Mouse (Mus musculus) urinary bladder, adult 2 months (tissue): Measurements from ENCODE around the gene Jam2. TPM values are rescaled to one million over a fixed set of nuclear protein-coding genes. Genes with fewer than 3 reads are reported as not detected.

ENCODE experiments used
- DNase-seq: peaks from one replicate; pipeline ENCODE4 v3.0.0; 2022; ENCODE audit warnings: low spot score
- polyA plus RNA-seq: library from polyadenylated mRNA; depleted of rRNA; stranded (reverse); fragments of >200 nt; gene quantifications from 2 replicates; pipeline ENCODE4 v1.2.3, GENCODE M21; 2012; rRNA removed

Jam2 gene
- polyA plus RNA-seq, 1 experiment, result 26.9 TPM

DNA sequence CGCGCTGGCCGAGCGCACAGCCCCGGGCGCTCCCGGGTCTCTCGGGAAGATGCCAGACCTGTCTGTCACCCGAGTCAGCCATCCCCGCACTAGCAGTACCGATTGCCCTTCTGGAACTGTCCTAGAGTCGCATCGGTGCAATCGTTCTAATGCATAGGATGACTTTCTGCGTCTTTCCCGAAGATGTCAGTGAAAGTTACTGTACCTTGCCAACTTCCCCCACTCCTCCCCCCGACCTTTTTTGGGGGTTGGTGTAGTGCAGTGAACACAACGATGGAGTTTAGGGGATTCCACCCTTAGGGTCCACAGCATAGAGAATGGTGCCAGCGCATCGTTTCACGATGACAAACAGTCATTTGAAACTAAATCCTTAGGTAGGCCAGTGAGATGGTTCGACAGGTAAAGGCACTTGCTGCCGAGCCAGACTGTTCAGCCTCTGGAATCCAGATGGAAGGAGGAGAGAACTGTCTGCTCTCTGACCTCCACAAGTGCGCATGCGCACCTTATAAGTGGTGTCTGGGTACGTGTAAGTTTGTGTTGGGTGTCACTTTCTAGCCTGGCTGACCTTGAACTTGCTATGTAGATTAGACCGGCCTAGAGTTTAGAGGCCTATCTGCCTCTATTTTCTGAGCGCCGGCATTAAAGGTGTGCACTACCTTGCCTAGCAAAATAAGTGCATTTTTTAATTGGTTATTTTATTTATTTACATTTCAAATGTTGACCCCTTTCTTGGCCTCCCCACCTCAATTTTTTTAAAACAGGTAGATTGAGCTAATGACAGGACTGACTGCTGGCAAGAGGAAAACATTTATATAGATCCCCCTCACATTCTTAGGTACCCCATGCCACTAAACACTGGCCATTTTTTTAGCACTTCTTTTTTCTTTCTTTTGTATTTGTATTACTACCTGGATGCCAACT lies 62.2 kb downstream of the Jam2 start:
- DNase-seq, result no peak

DNA sequence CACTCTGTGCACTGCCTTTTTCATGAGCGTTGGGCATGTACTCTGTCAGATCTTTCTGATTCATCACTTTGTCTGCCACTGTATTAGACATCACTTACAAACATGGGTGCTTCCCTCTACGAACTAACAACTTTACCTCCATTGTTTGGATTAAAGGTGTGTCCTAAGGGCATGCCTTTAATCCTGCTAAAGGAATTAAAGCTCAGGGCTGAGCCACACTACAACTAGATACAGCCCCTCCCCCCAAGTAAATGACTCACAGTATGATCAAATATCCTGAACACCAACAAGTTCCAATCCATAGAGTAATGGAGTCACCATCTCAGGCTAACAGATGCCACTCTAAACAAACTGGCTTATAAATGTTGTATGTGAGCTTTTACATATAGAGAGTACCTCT lies 64.7 kb downstream of the Jam2 start:
- DNase-seq, result no peak

DNA sequence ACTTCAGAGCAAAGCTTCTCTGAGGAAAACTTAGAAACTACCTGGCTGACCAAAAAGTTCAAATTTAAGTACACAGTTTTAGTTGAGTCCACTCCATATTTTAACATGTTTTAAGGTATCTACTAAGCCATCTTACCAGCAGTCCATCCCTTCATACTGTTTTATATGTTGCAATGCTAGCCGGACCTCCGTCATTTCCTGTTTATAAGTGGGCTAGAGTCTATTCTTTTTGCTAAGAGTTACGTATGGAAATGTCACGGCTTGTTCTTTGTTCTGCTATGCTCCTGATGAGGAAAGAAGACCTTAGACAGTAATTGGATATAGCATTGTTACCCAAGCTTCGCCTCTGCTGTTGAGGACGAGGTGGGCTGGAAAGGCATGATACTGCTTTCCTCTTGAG lies 79.6 kb downstream of the Jam2 start:
- no peak for DNase-seq

DNA sequence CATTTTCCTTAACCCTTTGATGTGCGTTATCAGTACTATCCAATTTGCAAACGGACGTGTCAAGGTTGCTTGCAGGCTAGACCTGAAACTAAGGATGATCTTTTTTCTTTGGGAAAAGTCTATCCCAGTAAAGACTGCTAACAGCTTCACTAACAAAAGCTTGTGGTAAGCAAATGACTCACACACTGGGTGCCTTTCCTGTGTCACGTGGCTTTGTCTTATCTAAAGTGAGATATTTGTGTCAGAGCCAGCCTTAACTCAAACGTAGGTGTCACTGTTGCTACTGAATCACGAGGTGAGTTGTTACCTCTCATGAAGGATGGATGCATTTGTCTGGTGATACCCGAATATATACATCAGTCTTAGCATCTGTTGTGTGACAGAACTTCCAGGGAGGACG lies 90.7 kb downstream of the Jam2 start:
- DNase-seq, result no peak

DNA sequence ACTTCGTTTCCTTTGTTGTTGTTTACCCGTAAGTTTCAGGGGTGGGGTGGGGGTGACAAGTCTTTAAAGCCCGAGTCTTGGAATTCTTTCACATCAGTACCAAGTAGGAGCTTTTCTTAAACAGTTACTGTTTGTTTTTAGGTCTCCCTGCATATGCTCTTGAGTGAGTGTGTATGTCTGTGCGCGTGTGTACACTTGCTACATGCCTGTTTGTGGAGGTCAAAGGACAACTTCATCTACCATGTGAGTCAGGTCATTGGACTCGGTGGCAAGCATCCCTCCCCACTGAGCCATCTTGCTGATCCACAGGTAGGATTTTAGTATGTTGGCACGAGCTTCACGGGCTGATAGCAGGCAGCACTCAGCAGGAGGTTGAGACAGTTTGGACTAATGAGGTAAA lies 99.9 kb downstream of the Jam2 start:
- no peak for DNase-seq

DNA sequence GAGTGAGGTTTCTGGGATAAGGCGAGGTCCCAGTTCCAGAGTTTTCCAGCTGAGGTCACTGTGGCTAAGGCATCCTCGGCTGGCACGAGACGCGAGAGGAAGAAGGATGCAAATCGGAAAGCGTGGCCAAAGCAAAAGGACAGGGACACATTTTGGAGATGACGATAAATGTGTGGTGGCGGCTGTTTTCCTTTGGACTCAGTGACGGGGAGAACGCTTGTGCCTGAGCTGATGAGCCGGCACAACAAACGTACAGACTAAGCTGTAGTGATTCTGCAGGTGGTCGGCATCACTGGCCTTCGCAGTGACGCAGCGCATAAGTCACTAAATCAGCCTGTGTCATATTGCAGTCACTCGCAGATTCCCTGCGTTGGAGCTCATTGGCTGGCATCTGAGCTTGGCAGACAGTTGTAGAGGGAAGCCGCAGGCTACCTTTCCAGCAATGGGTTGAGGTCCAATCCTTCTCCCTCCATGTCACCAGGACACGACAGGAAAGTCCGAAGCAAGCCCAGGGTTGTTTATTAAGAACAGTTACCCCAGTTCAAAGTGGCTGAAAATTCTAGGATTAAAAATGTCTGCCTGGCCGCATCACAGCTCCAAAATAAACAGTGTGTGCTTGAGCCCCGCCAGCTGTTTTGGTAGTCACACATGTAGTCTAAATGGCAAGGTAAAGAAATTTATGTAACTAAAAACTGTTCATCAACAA lies 101.2 kb downstream of the Jam2 start:
- no peak for DNase-seq

Other genes with a start within 250 kb of the Jam2 start
- gene Mrpl39, start 38.4 kb upstream of the Jam2 start, polyA plus RNA-seq, result 22.1 and 24.4 TPM in 2 replicates
- 22.6 and 23.9 TPM in 2 replicates for gene Gabpa, start 60.8 kb downstream of the Jam2 start, polyA plus RNA-seq
- 309 and 351 TPM in 2 replicates for gene Atp5j, start 61.5 kb downstream of the Jam2 start, polyA plus RNA-seq